Mouse (Mus musculus) left cerebral cortex, adult 2 months (tissue): ENCODE measurements around the gene Dapk2. TPM values are rescaled to one million over a fixed set of nuclear protein-coding genes. Genes with fewer than 3 reads are reported as not detected.

Experiments
- DNase-seq, 2 experiments: peaks; one replicate each; pipeline ENCODE4 v3.0.0; 2021 to 2022; ENCODE audit warnings: low spot score in 2 of 2, mixed read lengths in 1 of 2; ENCODE audit errors: extremely low spot score in 1 of 2
- H3K27ac ChIP-seq: fragments of 200-600 bp; 2 replicates; pipeline ENCODE4 v1.8.1; 2022
- H3K4me3 ChIP-seq: fragments of 200-600 bp; 2 replicates; pipeline ENCODE4 v1.8.1; 2022
- CTCF ChIP-seq: fragments of 200-600 bp; IDR thresholded peaks from 2 replicates; pipeline ENCODE4 v1.8.1; 2022; ENCODE audit warnings: antibody characterized with exemption, mild to moderate bottlenecking, moderate library complexity
- intact Hi-C: fragments of 180-260 bp; cut with DNase I; formaldehyde crosslinking; loops from one replicate; pipeline ENCODE4 v1.15.1; 2025
- long read RNA-seq, 2 experiments: library from polyadenylated mRNA; stranded (forward); transcript quantifications; one replicate each; pipeline ENCODE4 v2.0.0; 2021; ENCODE audit warnings: borderline mapping rate in 2 of 2
- total RNA-seq, 2 experiments: library from RNA; stranded (reverse); gene quantifications; 2 replicates each; pipeline ENCODE4 v1.2.3; 2021

The Dapk2 gene
- 1 to 10 TPM; 2.6 to 2.8 TPM for total RNA-seq
- long read RNA-seq, experiment 1, partial matches to known transcripts = 0 of 8 reads
- long read RNA-seq, experiment 1, other reads (novel, unspliced or antisense) = 3 of 8 reads
- long read RNA-seq, experiment 2, partial matches to known transcripts = 0 of 5 reads
- long read RNA-seq, experiment 2, other reads (novel, unspliced or antisense) = 5 of 5 reads

DNA sequence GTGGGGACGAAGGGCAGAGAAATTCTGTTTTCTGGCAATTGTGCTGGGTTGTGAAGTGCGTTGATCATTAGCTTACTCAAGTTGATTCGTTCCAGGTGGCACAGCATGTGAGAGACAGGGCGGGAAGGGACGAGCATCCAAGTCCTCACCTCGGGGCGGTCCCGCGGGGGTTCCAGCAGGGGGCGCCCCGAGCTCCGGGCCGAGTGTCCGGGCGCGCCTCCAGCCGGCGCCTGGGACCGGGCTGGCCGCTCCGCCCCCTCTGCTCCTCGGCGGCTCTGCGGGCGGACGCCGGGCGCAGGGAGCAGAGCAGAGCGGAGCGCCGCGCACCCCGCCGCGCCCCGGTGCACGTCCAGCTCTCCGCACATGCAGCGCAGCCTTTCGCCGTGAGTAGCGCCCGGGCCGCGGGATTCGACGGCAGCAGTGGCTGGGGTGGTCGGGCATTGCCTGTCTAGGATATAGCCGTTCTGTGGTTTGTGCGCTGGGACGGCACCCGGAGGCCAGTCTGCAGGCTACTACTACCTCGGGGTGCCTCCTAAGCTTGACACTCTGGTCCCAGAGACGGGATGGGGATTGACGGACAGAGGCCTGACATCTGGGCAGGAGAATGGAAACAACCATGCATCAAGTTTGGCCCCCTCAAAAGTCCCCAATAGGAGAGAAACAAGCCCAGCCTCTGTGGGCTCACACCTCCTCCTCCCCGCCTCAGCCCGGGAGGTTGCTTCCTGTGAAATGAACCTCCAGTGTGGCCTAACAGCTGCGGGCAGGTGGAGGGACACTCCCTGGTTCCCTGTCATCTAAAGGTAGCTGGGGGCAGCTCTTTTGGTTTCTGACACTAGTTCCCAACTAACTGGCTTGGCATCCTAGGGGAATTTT lies at the start of gene Dapk2:
TSS of gene Dapk2 (plus strand) at position 266 of the 873 bp plus-strand sequence.
- intact Hi-C loops = loop anchor here (5.0 kb wide), 2 partner anchors 84 to 179 kb away; no protein-coding TSS in a partner anchor
- H3K4me3 ChIP-seq = peak within 1 kb of the TSS; percentile 46
- DNase-seq = peak; percentile 59 to 68
- peak; percentile 72 for TF ChIP-seq CTCF
- H3K27ac ChIP-seq = no peak within 1 kb of the TSS

DNA sequence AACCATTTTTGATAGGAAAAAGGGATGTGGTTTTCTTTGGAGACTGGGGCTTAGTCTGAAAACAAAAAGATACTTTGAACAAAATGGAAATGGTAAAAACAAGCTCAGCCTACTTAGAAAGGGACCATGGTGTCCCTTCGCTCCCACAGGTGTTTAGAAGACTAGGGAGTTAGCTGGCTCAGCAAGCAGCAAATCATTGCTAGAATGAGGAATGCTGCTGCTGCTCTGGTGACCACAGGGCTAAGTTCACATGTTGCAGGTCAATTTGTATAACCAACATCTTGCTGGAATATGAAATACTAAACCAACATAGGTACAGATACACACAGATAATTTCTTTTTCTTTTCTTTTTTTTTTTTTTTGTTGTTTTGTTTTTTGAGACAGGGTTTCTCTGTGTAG lies 48.4 kb upstream of the Dapk2 start:
- intact Hi-C loops = no loop called here
- H3K27ac ChIP-seq = no peak overlapping the region
- TF ChIP-seq CTCF = no peak

DNA sequence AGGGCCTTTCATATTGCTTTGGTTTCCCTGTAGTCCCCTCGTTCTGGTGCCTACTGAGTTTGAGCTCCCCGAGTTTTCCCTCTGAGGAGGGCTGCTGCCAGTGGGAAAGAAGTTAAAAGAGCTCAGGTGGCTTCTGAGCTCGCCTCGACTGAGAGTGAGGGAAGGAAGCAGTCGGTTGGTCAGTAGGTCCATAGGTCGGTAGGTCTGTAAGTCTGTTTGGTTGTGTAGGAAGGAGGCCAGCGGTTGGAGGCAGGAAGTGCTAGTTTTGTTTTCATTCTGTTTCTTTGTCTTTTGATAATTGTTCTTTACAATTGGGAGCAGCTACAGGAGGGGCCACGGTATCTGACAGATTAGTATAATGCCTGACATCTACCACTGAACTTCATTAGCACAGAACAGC lies 47.9 kb upstream of the Dapk2 start:
- Histone ChIP-seq H3K4me3 (no peak overlapping the region), H3K27ac (peak overlapping the region; percentile 3; the same call in 1 of the 2 replicates)
- TF ChIP-seq CTCF = no peak
- DNase-seq = no peak
- intact Hi-C loops = no loop called here

More for the DNA sequence above, 48.4 kb upstream of the Dapk2 start:
- no peak for DNase-seq
- H3K4me3 ChIP-seq = no peak overlapping the region

DNA sequence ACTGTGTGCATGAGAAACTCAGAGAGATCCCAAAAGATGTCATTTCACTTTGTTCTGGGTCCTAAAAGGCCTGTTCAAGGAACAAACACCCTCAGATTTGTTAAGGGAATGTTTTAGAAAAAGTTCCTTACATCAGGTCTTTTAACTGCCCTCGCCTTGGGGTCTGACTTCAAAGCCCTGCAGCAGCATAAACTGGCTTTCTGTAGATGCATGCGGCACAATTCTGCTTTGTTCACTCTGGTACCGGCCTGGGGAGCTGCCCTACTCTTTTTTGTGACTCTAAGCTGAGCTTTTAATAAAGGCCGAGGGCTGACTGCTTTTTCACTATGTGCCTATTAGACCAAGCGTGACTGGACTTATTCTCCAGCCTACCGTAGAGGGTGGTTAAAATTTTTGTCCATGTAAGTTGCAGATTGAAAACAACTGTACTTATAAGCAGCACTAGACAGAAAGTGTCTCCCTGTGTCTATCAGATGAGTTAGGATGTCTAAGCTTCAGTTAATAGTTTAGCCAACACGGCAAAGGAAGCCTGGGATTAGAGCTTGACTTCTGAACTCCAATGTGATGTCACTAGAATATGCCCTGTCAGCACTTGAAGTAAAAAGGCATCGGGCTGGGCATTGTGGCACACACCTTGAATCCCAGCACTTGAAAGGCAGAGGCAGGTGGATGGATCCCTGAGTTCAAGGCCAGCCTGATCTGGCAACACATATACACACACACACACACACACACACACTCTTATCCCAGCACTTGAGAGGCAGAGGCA lies 47.2 kb upstream of the Dapk2 start:
- no peak for DNase-seq
- no peak overlapping the region for H3K4me3 ChIP-seq
- H3K27ac ChIP-seq = peak overlapping the region; percentile 3; the same call in 1 of the 2 replicates
- intact Hi-C loops = no loop called here
- no peak for TF ChIP-seq CTCF

DNA sequence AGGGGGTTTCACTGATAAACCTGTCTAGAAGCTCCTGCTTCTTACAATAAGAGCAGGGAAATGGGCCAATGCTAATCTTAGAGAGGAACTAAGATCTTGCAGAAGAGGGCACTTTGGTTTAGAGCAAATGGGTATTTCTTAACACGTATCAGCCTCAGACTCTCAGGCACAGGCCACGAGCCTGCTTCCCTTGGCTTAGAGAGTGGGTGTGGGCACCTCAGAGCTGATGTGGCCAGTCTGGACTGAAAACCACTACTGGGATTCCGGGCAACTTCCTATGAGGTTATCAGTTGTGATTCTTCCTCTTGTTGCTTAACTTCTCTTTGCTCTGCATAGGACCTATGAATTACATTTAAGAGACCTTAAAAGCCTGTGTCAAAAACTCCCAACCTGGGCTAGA lies 43.7 kb upstream of the Dapk2 start:
- TF ChIP-seq CTCF = no peak
- DNase-seq = no peak
- Histone ChIP-seq H3K27ac (no peak overlapping the region), H3K4me3 (no peak overlapping the region)
- intact Hi-C loops = no loop called here

DNA sequence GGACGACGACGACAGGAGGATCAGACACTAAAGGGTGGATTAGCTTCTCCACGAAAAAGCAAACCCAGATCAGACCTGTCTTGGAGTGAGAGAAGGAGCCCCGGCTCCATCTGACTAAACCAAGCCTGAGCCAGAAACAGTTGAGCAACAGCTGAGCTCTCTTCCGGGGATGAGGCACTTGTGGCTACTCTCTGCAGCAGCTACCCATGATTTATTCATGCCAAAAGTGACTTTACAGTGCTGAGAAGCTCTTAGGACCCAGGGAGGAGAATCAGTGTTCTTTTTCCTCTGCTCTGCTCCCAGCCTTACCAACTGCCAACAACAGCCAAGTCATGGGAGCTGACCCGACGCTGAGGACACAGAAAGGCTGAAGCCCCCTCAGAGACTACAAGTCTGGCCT lies 41.1 kb upstream of the Dapk2 start:
- intact Hi-C loops = no loop called here
- H3K4me3 ChIP-seq = no peak overlapping the region
- H3K27ac ChIP-seq = no peak overlapping the region
- no peak for TF ChIP-seq CTCF
- no peak for DNase-seq

DNA sequence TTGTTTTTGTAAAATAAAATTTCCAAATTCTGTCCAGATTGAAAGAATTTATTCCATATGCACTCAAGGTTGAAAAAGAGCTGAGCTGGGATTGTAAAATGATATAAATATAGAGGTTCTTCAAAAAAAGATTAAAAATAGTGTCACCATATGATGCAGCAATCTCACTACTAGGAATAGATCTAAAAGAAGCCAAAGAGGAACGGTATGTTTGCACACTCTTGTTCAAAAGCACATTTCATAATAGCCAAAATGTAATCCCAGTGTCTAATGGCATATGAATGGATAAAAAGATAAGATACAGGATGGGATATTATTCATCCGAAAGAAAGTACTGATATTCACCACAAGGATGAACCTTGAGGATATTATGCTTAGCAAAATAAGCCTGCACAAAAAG lies 38.5 kb upstream of the Dapk2 start:
- intact Hi-C loops = no loop called here
- peak; percentile 3 for TF ChIP-seq CTCF
- H3K27ac ChIP-seq = 0 out of 2 replicates have a peak overlapping the region, but pooled peaks have one; percentile 1
- DNase-seq = no peak
- no peak overlapping the region for H3K4me3 ChIP-seq

DNA sequence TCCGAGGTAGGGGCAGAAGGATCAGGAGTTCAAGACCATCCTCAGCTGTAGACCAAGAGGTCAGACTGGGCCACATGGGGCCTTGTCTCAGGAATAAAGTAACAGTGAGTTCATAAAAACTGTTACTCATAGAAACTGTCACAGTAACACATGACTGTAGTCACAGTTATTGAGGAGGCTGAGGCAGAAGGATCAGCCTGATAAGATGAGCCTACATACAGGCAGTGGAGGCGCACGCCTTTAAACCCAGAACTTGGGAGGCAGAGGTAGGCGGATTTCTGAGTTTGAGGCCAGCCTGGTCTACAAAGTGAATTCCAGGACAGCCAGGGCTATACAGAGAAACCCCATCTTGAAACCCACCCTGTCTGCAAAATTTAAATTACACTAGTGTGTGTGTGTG lies 37.9 kb upstream of the Dapk2 start:
- no peak for DNase-seq
- intact Hi-C loops = no loop called here
- no peak overlapping the region for H3K4me3 ChIP-seq
- TF ChIP-seq CTCF = no peak
- no peak overlapping the region for H3K27ac ChIP-seq

DNA sequence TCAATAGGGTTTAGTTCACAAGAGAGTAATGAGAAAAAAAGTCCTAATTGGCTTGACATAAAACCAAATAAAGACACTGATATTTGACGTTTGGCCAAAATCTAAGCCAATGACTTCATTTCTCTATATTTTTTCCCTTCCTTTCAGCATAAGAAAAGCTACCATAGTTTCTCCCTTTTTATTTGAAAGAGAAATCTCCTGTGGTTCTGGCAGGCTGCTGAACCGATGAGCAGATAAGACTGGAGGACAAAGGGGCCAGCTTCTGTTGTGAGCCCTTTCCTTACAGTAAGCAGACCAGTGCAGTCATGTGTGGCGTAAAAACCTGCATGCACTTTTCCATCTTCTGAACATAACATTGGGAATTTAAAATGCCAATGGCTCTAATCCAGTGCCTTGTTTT lies 37.1 kb upstream of the Dapk2 start:
- Histone ChIP-seq H3K4me3 (no peak overlapping the region), H3K27ac (no peak overlapping the region)
- DNase-seq = no peak
- intact Hi-C loops = no loop called here
- no peak for TF ChIP-seq CTCF

DNA sequence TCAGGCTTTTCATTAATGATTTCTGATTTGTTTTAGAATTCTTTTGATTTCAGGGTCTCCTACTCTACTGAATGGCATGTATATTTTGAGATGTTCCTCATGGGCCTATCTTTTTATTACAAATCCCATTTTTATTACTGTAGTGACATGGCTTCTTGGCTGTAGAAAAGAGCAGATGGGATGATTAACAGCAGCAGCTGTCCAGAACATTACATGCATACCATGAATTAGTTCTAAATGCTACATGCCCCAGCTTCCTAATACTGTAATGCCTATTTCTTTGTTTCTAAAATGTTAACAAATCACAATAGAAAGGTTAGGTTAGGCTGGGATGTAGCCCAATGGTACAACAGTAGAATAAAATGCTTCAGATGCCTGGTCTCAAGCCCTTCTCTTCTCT lies 36.6 kb upstream of the Dapk2 start:
- DNase-seq = no peak
- intact Hi-C loops = no loop called here
- no peak for TF ChIP-seq CTCF
- Histone ChIP-seq H3K4me3 (no peak overlapping the region), H3K27ac (no peak overlapping the region)

DNA sequence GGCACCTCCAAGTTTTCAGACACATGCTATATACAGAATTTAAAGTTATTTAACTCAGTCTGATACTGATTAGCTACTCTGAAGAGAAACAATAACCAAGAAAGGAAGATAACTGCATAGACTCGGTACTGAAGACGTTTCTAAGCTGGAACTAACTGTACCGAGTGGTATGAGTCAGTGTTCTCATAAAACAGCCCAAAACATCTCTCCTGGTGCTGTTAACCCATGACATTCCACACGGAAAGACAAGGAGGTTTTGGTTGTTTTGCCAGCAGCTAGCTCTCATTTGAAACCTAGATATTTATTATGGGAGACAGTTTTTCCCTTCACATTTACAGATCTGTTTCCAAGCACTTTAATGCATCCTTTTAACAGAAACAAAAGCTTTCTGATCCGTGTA lies 34.4 kb upstream of the Dapk2 start:
- no peak for TF ChIP-seq CTCF
- no peak for DNase-seq
- Histone ChIP-seq H3K27ac (peak overlapping the region; percentile 89), H3K4me3 (peak overlapping the region; percentile 78)
- intact Hi-C loops = loop anchor here (1.0 to 2.0 kb wide), 2 partner anchors 63 to 215 kb away; partner anchors contain the start of genes Csnk1g1, Ppib and Trip4

DNA sequence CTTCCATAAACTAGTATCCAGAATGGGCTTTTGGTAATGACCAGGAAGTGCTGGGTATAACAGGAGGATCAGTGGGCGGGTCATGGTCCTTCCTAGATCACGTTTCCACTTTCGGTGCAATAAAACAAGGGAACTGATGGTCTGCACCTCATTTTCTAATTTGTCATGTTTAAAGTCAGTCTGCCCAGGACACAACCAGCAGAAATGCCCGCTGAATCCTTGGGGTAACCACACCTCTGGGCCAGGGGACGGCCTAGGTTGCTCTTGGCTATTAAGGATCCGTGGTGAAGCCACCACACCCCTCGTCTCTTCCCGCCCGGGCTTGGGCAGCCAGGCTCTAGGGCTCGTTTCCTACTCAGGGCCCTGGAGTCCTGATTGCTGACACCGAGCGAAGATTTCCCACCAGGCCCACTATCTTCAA lies 33.9 kb upstream of the Dapk2 start:
- Histone ChIP-seq H3K27ac (peak overlapping the region; percentile 89), H3K4me3 (peak overlapping the region; percentile 78)
- TF ChIP-seq CTCF = no peak
- DNase-seq = no peak
- intact Hi-C loops = loop anchor here (1.0 to 2.0 kb wide), 2 partner anchors 64 to 215 kb away; partner anchors contain the start of genes Csnk1g1, Ppib and Trip4
